Mouse (Mus musculus): ENCODE data around the gene Fndc11.

Gene Fndc11

GRCm38 (mm10) chr2:181218881-181219485 lies 830 bp upstream of the Fndc11 start:
- no peak for DNase-seq (ENCODE audit: low spot score)

GRCm38 (mm10) chr2:181220361-181220760 lies 548 bp downstream of the Fndc11 start:
- no peak for DNase-seq (ENCODE audit: low spot score)

- DNase-seq (ENCODE audit: low spot score), result no peak
Measured at GRCm38 (mm10) chr2:181224994-181225393, 5.2 kb downstream of the Fndc11 start.

- DNase-seq (ENCODE audit: low spot score), result no peak
Measured at GRCm38 (mm10) chr2:181227122-181227521, 7.3 kb downstream of the Fndc11 start.

GRCm38 (mm10) chr2:181228335-181228734 lies 8.5 kb downstream of the Fndc11 start:
- no peak for DNase-seq (ENCODE audit: low spot score)

GRCm38 (mm10) chr2:181231171-181231570 lies 11.4 kb downstream of the Fndc11 start:
- DNase-seq (ENCODE audit: low spot score), result no peak

- DNase-seq (ENCODE audit: low spot score), result no peak
Measured at GRCm38 (mm10) chr2:181233443-181233842, 13.6 kb downstream of the Fndc11 start.

- no peak for DNase-seq (ENCODE audit: low spot score)
Measured at GRCm38 (mm10) chr2:181234680-181235079, 14.9 kb downstream of the Fndc11 start.

- no peak for DNase-seq (ENCODE audit: low spot score)
Measured at GRCm38 (mm10) chr2:181235681-181236566, 16.1 kb downstream of the Fndc11 start.

- DNase-seq (ENCODE audit: low spot score), result no peak
Measured at GRCm38 (mm10) chr2:181237251-181238014, 17.6 kb downstream of the Fndc11 start.

GRCm38 (mm10) chr2:181238091-181238610 lies 18.3 kb downstream of the Fndc11 start:
- DNase-seq (ENCODE audit: low spot score), result no peak

- no peak for DNase-seq (ENCODE audit: low spot score)
Measured at GRCm38 (mm10) chr2:181238861-181239260, 19.0 kb downstream of the Fndc11 start.

GRCm38 (mm10) chr2:181239261-181239660 lies 19.4 kb downstream of the Fndc11 start:
- DNase-seq (ENCODE audit: low spot score), result no peak

GRCm38 (mm10) chr2:181240806-181241440 lies 21.1 kb downstream of the Fndc11 start:
- no peak for DNase-seq (ENCODE audit: low spot score)

- DNase-seq (ENCODE audit: low spot score), result peak; percentile 69
Measured at GRCm38 (mm10) chr2:181241602-181242313, 21.9 kb downstream of the Fndc11 start, which contains the start of gene Helz2. Helz2 (minus strand) TSS chr2:181242027.

- no peak for DNase-seq (ENCODE audit: low spot score)
Measured at GRCm38 (mm10) chr2:181242314-181242665, 22.5 kb downstream of the Fndc11 start.

GRCm38 (mm10) chr2:181243706-181244394 lies 24.0 kb downstream of the Fndc11 start:
- peak; percentile 19 for DNase-seq (ENCODE audit: low spot score)

- no peak for DNase-seq (ENCODE audit: low spot score)
Measured at GRCm38 (mm10) chr2:181245031-181245430, 25.2 kb downstream of the Fndc11 start.

GRCm38 (mm10) chr2:181249217-181249616 lies 29.4 kb downstream of the Fndc11 start:
- DNase-seq (ENCODE audit: low spot score), result no peak

GRCm38 (mm10) chr2:181251841-181252240 lies 32.0 kb downstream of the Fndc11 start:
- no peak for DNase-seq (ENCODE audit: low spot score)

GRCm38 (mm10) chr2:181253248-181253647 lies 33.4 kb downstream of the Fndc11 start:
- DNase-seq (ENCODE audit: low spot score), result no peak

Measured in c-Kit-positive CD71-positive TER-119-positive erythroid progenitor cells, embryonic 14.5 days (primary cell).